Mouse (Mus musculus): Measurements from ENCODE around the gene Heatr1. TPM values are rescaled to one million over a fixed set of nuclear protein-coding genes. Genes with fewer than 3 reads are reported as not detected.
A peak's percentile ranks its signal among the peaks of the same experiment; 100 is the strongest.

The Heatr1 gene
- total and polyA plus RNA-seq, 3 experiments: 130 to 468 (median 156) TPM

GRCm38 (mm10) chr13:12468488-12468887 is 73.7 kb downstream of the Heatr1 start:
- Histone ChIP-seq H3K4me3 (ENCODE audit: control insufficient read depth in 1 of 2, insufficient read depth in 1 of 2, low read depth in 2 of 2, low read length in 2 of 2) (peak overlapping the region; percentile 31 to 39; a peak in 3 of 4 replicates), H3K4me1 (ENCODE audit: control insufficient read depth in 1 of 2, insufficient read depth in 2 of 2, low read length in 2 of 2) (peaks cover 2 to 18% of the 10 kb centered on the region in 2 experiments), H3K9ac (ENCODE audit: control insufficient read depth, low read depth, low read length, poor library complexity, severe bottlenecking) (peak overlapping the region; percentile 44), H3K79me2 (ENCODE audit: control insufficient read depth, insufficient read depth, low read length, poor library complexity) (no peaks in the 10 kb centered on the region), H3K9me3 (replicated peaks; ENCODE audit: insufficient read depth, low read length) (no peaks in the 10 kb centered on the region), H3K27ac (ENCODE audit: control insufficient read depth, low read depth, low read length) (peak overlapping the region; percentile 98), H3K36me3 (ENCODE audit: control insufficient read depth in 1 of 2, insufficient read depth in 2 of 2, low read length in 2 of 2) (peaks cover 0 to 17% of the 10 kb centered on the region in 2 experiments; a peak in 2 of 4 replicates), H3K27me3 (ENCODE audit: control insufficient read depth in 1 of 2, insufficient read depth in 2 of 2, low read length in 2 of 2) (no peaks in the 10 kb centered on the region)
- peak; percentile 94 for DNase-seq (ENCODE audit: low read depth, low spot score)
- TF ChIP-seq POLR2A (IDR thresholded peaks at IDR 0.05; ENCODE audit: control insufficient read depth in 1 of 2, insufficient read depth in 1 of 2, low read depth in 1 of 2, low read length in 2 of 2, poor library complexity in 1 of 2): peak in 1 of 2 experiments; percentile 35; a peak in 1 of 4 replicates
- peak; percentile 95 for TF ChIP-seq BHLHE40 (IDR thresholded peaks at IDR 0.05; ENCODE audit: borderline replicate concordance, low read depth, low read length)
- no peak for TF ChIP-seq RAD21 (IDR thresholded peaks at IDR 0.05; ENCODE audit: low read depth, low read length)
- TF ChIP-seq MAZ (IDR thresholded peaks at IDR 0.05; ENCODE audit: low read depth, low read length): no peak
- 0 out of 2 replicates have a peak, but pooled peaks have one; percentile 44 for TF ChIP-seq JUND (IDR thresholded peaks at IDR 0.05; ENCODE audit: low read depth, low read length)
- TF ChIP-seq NRF1 (IDR thresholded peaks at IDR 0.05; ENCODE audit: insufficient read depth, low read depth, low read length, poor library complexity, severe bottlenecking): 0 out of 2 replicates have a peak, but pooled peaks have one; percentile 3
- TF ChIP-seq TCF12 (IDR thresholded peaks at IDR 0.05; ENCODE audit: low read depth, low read length): peak; percentile 79; the same call in 1 of the 2 replicates
- TF ChIP-seq EP300 (IDR thresholded peaks at IDR 0.05; ENCODE audit: low read depth in 1 of 2, low read length in 2 of 2): peak; percentile 93 to 94
- TF ChIP-seq MYB (IDR thresholded peaks at IDR 0.05; ENCODE audit: low read depth, low read length): peak; percentile 72; the same call in 1 of the 2 replicates
- no peak; the same call in 1 of the 2 replicates for TF ChIP-seq ZC3H11A (IDR thresholded peaks at IDR 0.05; ENCODE audit: low read depth, low read length)
- TF ChIP-seq ZKSCAN1 (IDR thresholded peaks at IDR 0.05; ENCODE audit: low read depth, low read length): no peak
- no peak for TF ChIP-seq CHD1 (IDR thresholded peaks at IDR 0.05; ENCODE audit: low read depth, low read length)
- peak; percentile 87 for TF ChIP-seq MYC (IDR thresholded peaks at IDR 0.05; ENCODE audit: low read depth, low read length)
- no peak for TF ChIP-seq E2F4 (IDR thresholded peaks at IDR 0.05; ENCODE audit: borderline replicate concordance, low read depth, low read length)
- TF ChIP-seq RCOR1 (IDR thresholded peaks at IDR 0.05; ENCODE audit: low read depth, low read length): peak; percentile 85
- TF ChIP-seq TBP (IDR thresholded peaks at IDR 0.05; ENCODE audit: low read depth, low read length): peak; percentile 62
- peak; percentile 87 for TF ChIP-seq GATA1 (IDR thresholded peaks at IDR 0.05; ENCODE audit: low read depth, low read length)
- no peak for TF ChIP-seq UBTF (IDR thresholded peaks at IDR 0.05; ENCODE audit: borderline replicate concordance, insufficient read depth, low read depth, low read length)
- TF ChIP-seq ZNF384 (IDR thresholded peaks at IDR 0.05; ENCODE audit: low read depth, low read length): no peak
- TF ChIP-seq ELF1 (IDR thresholded peaks at IDR 0.05; ENCODE audit: low read depth, low read length): no peak
- TF ChIP-seq SIN3A (IDR thresholded peaks at IDR 0.05; ENCODE audit: low read length): peak; percentile 92
- TF ChIP-seq CHD2 (IDR thresholded peaks at IDR 0.05; ENCODE audit: low read length): no peak
- no peak for TF ChIP-seq MEF2A (IDR thresholded peaks at IDR 0.05; ENCODE audit: extremely low read depth, insufficient replicate concordance, low read depth, low read length, poor library complexity, severe bottlenecking)
- peak; percentile 42; the same call in 1 of the 2 replicates for TF ChIP-seq POLR2AphosphoS2 (IDR thresholded peaks at IDR 0.05; ENCODE audit: low read length)
- peak in 1 of 2 experiments; percentile 75; a peak in 1 of 4 replicates for TF ChIP-seq USF2 (IDR thresholded peaks at IDR 0.05; ENCODE audit: borderline replicate concordance in 1 of 2, insufficient read depth in 1 of 2, low read depth in 1 of 2, low read length in 2 of 2)
- 0 out of 2 replicates have a peak, but pooled peaks have one; percentile 49 for TF ChIP-seq NELFE (IDR thresholded peaks at IDR 0.05; ENCODE audit: low read depth, low read length)
- no peak for TF ChIP-seq ZMIZ1 (IDR thresholded peaks at IDR 0.05; ENCODE audit: low read depth, low read length)
- peak; percentile 93 for TF ChIP-seq USF1 (IDR thresholded peaks at IDR 0.05; ENCODE audit: low read depth, low read length)
- peak; percentile 81 for TF ChIP-seq MAX (IDR thresholded peaks at IDR 0.05; ENCODE audit: low read length)
- no peak for TF ChIP-seq POLR2AphosphoS5 (IDR thresholded peaks at IDR 0.05; ENCODE audit: borderline replicate concordance, low read depth, low read length)
- TF ChIP-seq ETS1 (IDR thresholded peaks at IDR 0.05; ENCODE audit: low read depth, low read length): peak; percentile 99
- TF ChIP-seq CTCF (IDR thresholded peaks at IDR 0.05 in 2 of 3, conservative IDR thresholded peaks at IDR 0.05 in 1 of 3; ENCODE audit: control insufficient read depth in 1 of 3, insufficient read depth in 1 of 3, low read depth in 2 of 3, low read length in 3 of 3, poor library complexity in 1 of 3, severe bottlenecking in 1 of 3): no peak
- peak; percentile 40; the same call in 1 of the 2 replicates for TF ChIP-seq MXI1 (IDR thresholded peaks at IDR 0.05; ENCODE audit: low read depth, low read length)
- TF ChIP-seq GABPA (IDR thresholded peaks at IDR 0.05; ENCODE audit: low read depth, low read length): no peak
- 0 out of 2 replicates have a peak, but pooled peaks have one; percentile 25 for TF ChIP-seq KAT2A (conservative IDR thresholded peaks at IDR 0.05; ENCODE audit: low read depth, low read length)
- TF ChIP-seq HCFC1 (IDR thresholded peaks at IDR 0.05; ENCODE audit: low read depth, low read length): peak; percentile 58
